Mouse (Mus musculus) embryonic facial prominence, embryonic 10.5 days (tissue): ENCODE measurements around the gene Dtl. TPM values are rescaled to one million over a fixed set of nuclear protein-coding genes. Genes with fewer than 3 reads are reported as not detected.

ENCODE experiments used
- DNase-seq: peaks from one replicate; pipeline ENCODE4 v3.0.0-alpha.2; 2017; ENCODE audit warnings: low spot score
- H3K27ac ChIP-seq: fragments of 300-500 bp; sonication (generic); replicated peaks from 2 replicates; pipeline ENCODE4 v1.5.1; 2016; ENCODE audit warnings: mild to moderate bottlenecking
- H3K27me3 ChIP-seq: fragments of 300-500 bp; sonication (generic); replicated peaks from 2 replicates; pipeline ENCODE4 v1.6.1; 2016; ENCODE audit warnings: low read depth, mild to moderate bottlenecking; ENCODE audit not compliant: poor library complexity, severe bottlenecking
- H3K36me3 ChIP-seq: fragments of 300-500 bp; sonication (generic); replicated peaks from 2 replicates; pipeline ENCODE4 v1.6.1; 2016; ENCODE audit warnings: mild to moderate bottlenecking, moderate library complexity
- H3K4me1 ChIP-seq: fragments of 300-500 bp; sonication (generic); 2 replicates; pipeline ENCODE4 v1.6.1; 2016
- H3K4me3 ChIP-seq: fragments of 300-500 bp; sonication (generic); 2 replicates; pipeline ENCODE4 v1.5.1; 2016; ENCODE audit warnings: mild to moderate bottlenecking, moderate library complexity
- H3K9me3 ChIP-seq: fragments of 300-500 bp; sonication (generic); 2 replicates; pipeline ENCODE4 v1.6.1; 2016; ENCODE audit warnings: mild to moderate bottlenecking
- WGBS: fragments of 180-500 bp; shearing (Covaris S2); methylation state at CpG from one replicate; pipeline ENCODE4 v1.1.7; 2016; 5-methylcytosine and 5-hydroxymethylcytosine counted together
- polyA plus RNA-seq: library from polyadenylated mRNA; unstranded; fragments of >200 nt; fragmentation: Nextera tagmentation; extraction: Ambion mirVana; gene quantifications from 2 replicates; pipeline ENCODE4 v1.2.1, GENCODE M21; 2016

The Dtl gene
- polyA plus RNA-seq, 1 experiment from 2014 or later: 88.6 TPM

GRCm38 (mm10) chr1:191573906-191574639 lies 1.3 kb downstream of the Dtl start:
- Histone ChIP-seq H3K27ac (peak overlapping the region; percentile 95), H3K4me1 (peaks cover 36% of the 10 kb centered on the region), H3K9me3 (no peaks in the 10 kb centered on the region), H3K27me3 (no peaks in the 10 kb centered on the region), H3K36me3 (peaks cover 48% of the 10 kb centered on the region), H3K4me3 (peak overlapping the region; percentile 94)
- WGBS: 4% methylated on average over 13 of the region's 13 CpGs
- DNase-seq: peak; percentile 38

- H3K9me3 ChIP-seq: no peaks in the 10 kb centered on the region
- WGBS: 92% methylated on average over 3 of the region's 3 CpGs
- no peak overlapping the region for H3K4me3 ChIP-seq
- H3K27me3 ChIP-seq: no peaks in the 10 kb centered on the region
- DNase-seq: no peak
- H3K36me3 ChIP-seq: peaks cover 59% of the 10 kb centered on the region
- peaks cover 16% of the 10 kb centered on the region for H3K4me1 ChIP-seq
- no peak overlapping the region for H3K27ac ChIP-seq
These were observed 4.9 kb downstream of the Dtl start for GRCm38 (mm10) chr1:191570415-191570814.

- no peak for DNase-seq
- WGBS: 94% methylated on average over 2 of the region's 2 CpGs
- Histone ChIP-seq H3K27me3 (no peaks in the 10 kb centered on the region), H3K36me3 (peaks cover 67% of the 10 kb centered on the region), H3K4me1 (peaks cover 16% of the 10 kb centered on the region), H3K4me3 (no peak overlapping the region), H3K9me3 (no peaks in the 10 kb centered on the region), H3K27ac (no peak overlapping the region)
These were observed 5.7 kb downstream of the Dtl start for GRCm38 (mm10) chr1:191569625-191570024.

GRCm38 (mm10) chr1:191567859-191568258 lies 7.5 kb downstream of the Dtl start:
- no peak overlapping the region for H3K27ac ChIP-seq
- DNase-seq: no peak
- H3K4me1 ChIP-seq: peaks cover 8% of the 10 kb centered on the region
- H3K27me3 ChIP-seq: no peaks in the 10 kb centered on the region
- 83% methylated on average over 1 of the region's 1 CpGs for WGBS
- peaks cover 74% of the 10 kb centered on the region for H3K36me3 ChIP-seq
- no peak overlapping the region for H3K4me3 ChIP-seq
- H3K9me3 ChIP-seq: no peaks in the 10 kb centered on the region

GRCm38 (mm10) chr1:191562823-191563365 lies 12.4 kb downstream of the Dtl start:
- peaks cover 82% of the 10 kb centered on the region for H3K36me3 ChIP-seq
- WGBS: 80% methylated on average over 6 of the region's 6 CpGs
- H3K4me1 ChIP-seq: no peaks in the 10 kb centered on the region
- no peaks in the 10 kb centered on the region for H3K9me3 ChIP-seq
- no peak overlapping the region for H3K27ac ChIP-seq
- H3K27me3 ChIP-seq: no peaks in the 10 kb centered on the region
- no peak for DNase-seq
- no peak overlapping the region for H3K4me3 ChIP-seq

- Histone ChIP-seq H3K27me3 (no peaks in the 10 kb centered on the region), H3K27ac (no peak overlapping the region), H3K36me3 (peaks cover 83% of the 10 kb centered on the region), H3K4me1 (no peaks in the 10 kb centered on the region), H3K4me3 (no peak overlapping the region), H3K9me3 (no peaks in the 10 kb centered on the region)
- no peak for DNase-seq
- 89% methylated on average over 5 of the region's 5 CpGs for WGBS
These were observed 15.6 kb downstream of the Dtl start for GRCm38 (mm10) chr1:191559779-191560178.

GRCm38 (mm10) chr1:191557109-191557508 lies 18.2 kb downstream of the Dtl start:
- Histone ChIP-seq H3K36me3 (peaks cover 93% of the 10 kb centered on the region), H3K9me3 (no peaks in the 10 kb centered on the region), H3K4me1 (no peaks in the 10 kb centered on the region), H3K27me3 (no peaks in the 10 kb centered on the region), H3K4me3 (no peak overlapping the region), H3K27ac (no peak overlapping the region)
- no peak for DNase-seq
- WGBS: 83% methylated on average over 8 of the region's 8 CpGs

- H3K4me1 ChIP-seq: no peaks in the 10 kb centered on the region
These were observed 24.6 kb downstream of the Dtl start for GRCm38 (mm10) chr1:191550786-191551185.

GRCm38 (mm10) chr1:191543747-191544146 lies 31.6 kb downstream of the Dtl start:
- H3K9me3 ChIP-seq: no peaks in the 10 kb centered on the region
- DNase-seq: no peak
- no peaks in the 10 kb centered on the region for H3K27me3 ChIP-seq
- WGBS: 93% methylated on average over 3 of the region's 3 CpGs
- no peak overlapping the region for H3K4me3 ChIP-seq
- peaks cover 99% of the 10 kb centered on the region for H3K36me3 ChIP-seq
- H3K4me1 ChIP-seq: no peaks in the 10 kb centered on the region
- H3K27ac ChIP-seq: no peak overlapping the region

More at GRCm38 (mm10) chr1:191550786-191551185, 24.6 kb downstream of the Dtl start:
- Histone ChIP-seq H3K36me3 (peaks cover 93% of the 10 kb centered on the region), H3K27me3 (no peaks in the 10 kb centered on the region), H3K4me3 (no peak overlapping the region), H3K27ac (no peak overlapping the region), H3K9me3 (no peaks in the 10 kb centered on the region)
- WGBS: 85% methylated on average over 4 of the region's 4 CpGs
- no peak for DNase-seq

- WGBS: 91% methylated on average over 4 of the region's 4 CpGs
- H3K27ac ChIP-seq: no peak overlapping the region
- peaks cover 99% of the 10 kb centered on the region for H3K36me3 ChIP-seq
- no peaks in the 10 kb centered on the region for H3K27me3 ChIP-seq
- no peaks in the 10 kb centered on the region for H3K9me3 ChIP-seq
- H3K4me3 ChIP-seq: no peak overlapping the region
- 0 out of 2 replicates have a peak, but pooled peaks cover 5% of the 10 kb centered on the region for H3K4me1 ChIP-seq
- DNase-seq: no peak
These were observed 33.7 kb downstream of the Dtl start for GRCm38 (mm10) chr1:191541619-191542018.

GRCm38 (mm10) chr1:191541014-191541413 lies 34.3 kb downstream of the Dtl start:
- Histone ChIP-seq H3K36me3 (peaks cover 96% of the 10 kb centered on the region), H3K27me3 (no peaks in the 10 kb centered on the region), H3K27ac (no peak overlapping the region), H3K9me3 (no peaks in the 10 kb centered on the region), H3K4me3 (no peak overlapping the region), H3K4me1 (0 out of 2 replicates have a peak, but pooled peaks cover 5% of the 10 kb centered on the region)
- no peak for DNase-seq
- 92% methylated on average over 9 of the region's 9 CpGs for WGBS

GRCm38 (mm10) chr1:191540300-191540699 lies 35.0 kb downstream of the Dtl start:
- WGBS: 91% methylated on average over 2 of the region's 2 CpGs
- Histone ChIP-seq H3K27ac (no peak overlapping the region), H3K9me3 (no peaks in the 10 kb centered on the region), H3K36me3 (peaks cover 96% of the 10 kb centered on the region), H3K4me3 (no peak overlapping the region), H3K27me3 (no peaks in the 10 kb centered on the region), H3K4me1 (0 out of 2 replicates have a peak, but pooled peaks cover 5% of the 10 kb centered on the region)
- DNase-seq: no peak

GRCm38 (mm10) chr1:191534896-191535295 lies 40.4 kb downstream of the Dtl start:
- Histone ChIP-seq H3K9me3 (no peaks in the 10 kb centered on the region), H3K27ac (no peak overlapping the region), H3K27me3 (no peaks in the 10 kb centered on the region), H3K36me3 (peaks cover 69% of the 10 kb centered on the region), H3K4me1 (0 out of 2 replicates have a peak, but pooled peaks cover 5% of the 10 kb centered on the region), H3K4me3 (no peak overlapping the region)
- WGBS: 68% methylated on average over 2 of the region's 2 CpGs
- DNase-seq: no peak
